Mouse (Mus musculus) midbrain, embryonic 14.5 days (tissue): ENCODE data around the gene Gm5475. TPM values are rescaled to one million over a fixed set of nuclear protein-coding genes. Genes with fewer than 3 reads are reported as not detected.

Experiments
- ATAC-seq: fragments of 200-750 bp; cut with Nextera tagmentation; 2 replicates; pipeline ENCODE4 v1.8.0; 2017; ENCODE audit warnings: moderate number of reproducible peaks, moderate library complexity; ENCODE audit not compliant: low FRiP score, low TSS enrichment
- DNase-seq: peaks from one replicate; pipeline ENCODE4 v3.0.0-alpha.2; 2015
- H3K27ac ChIP-seq: fragments of 300-500 bp; sonication (generic); replicated peaks from 2 replicates; pipeline ENCODE4 v1.5.1; 2014; ENCODE audit warnings: mild to moderate bottlenecking, low read depth, low read length, moderate library complexity
- H3K27me3 ChIP-seq: fragments of 300-500 bp; sonication (generic); 2 replicates; pipeline ENCODE4 v1.6.1; 2014; ENCODE audit warnings: low read length, control low read depth, mixed read lengths; ENCODE audit not compliant: control insufficient read depth, insufficient read depth
- H3K36me3 ChIP-seq: fragments of 300-500 bp; sonication (generic); 2 replicates; pipeline ENCODE4 v1.6.1; 2014; ENCODE audit warnings: low read length, control low read depth; ENCODE audit not compliant: control insufficient read depth, insufficient read depth
- H3K4me1 ChIP-seq: fragments of 300-500 bp; sonication (generic); 2 replicates; pipeline ENCODE4 v1.6.1; 2014; ENCODE audit warnings: mild to moderate bottlenecking, antibody characterized with exemption, low read length, control low read depth; ENCODE audit not compliant: control insufficient read depth, insufficient read depth
- H3K4me2 ChIP-seq: fragments of 300-500 bp; sonication (generic); 2 replicates; pipeline ENCODE4 v1.6.1; 2014; ENCODE audit warnings: mild to moderate bottlenecking, low read length, moderate library complexity
- H3K4me3 ChIP-seq: fragments of 300-500 bp; sonication (generic); replicated peaks from 2 replicates; pipeline ENCODE4 v1.5.1; 2014; ENCODE audit warnings: low read depth, low read length
- H3K9ac ChIP-seq: fragments of 300-500 bp; sonication (generic); replicated peaks from 2 replicates; pipeline ENCODE4 v1.6.1; 2014; ENCODE audit warnings: mild to moderate bottlenecking, low read length, moderate library complexity
- H3K9me3 ChIP-seq: fragments of 300-500 bp; sonication (generic); 2 replicates; pipeline ENCODE4 v1.6.1; 2016; ENCODE audit warnings: low read length, control low read depth, mixed read lengths; ENCODE audit not compliant: control insufficient read depth
- WGBS: fragments of 180-500 bp; shearing (Covaris S2); extraction: QIAGEN DNeasy Blood & Tissue Kit; methylation state at CpG from one replicate; pipeline ENCODE4 v1.1.7; 2014; 5-methylcytosine and 5-hydroxymethylcytosine counted together
- polyA plus RNA-seq: library from polyadenylated mRNA; unstranded; fragments of >200 nt; fragmentation: Nextera tagmentation; extraction: Ambion mirVana; gene quantifications from 2 replicates; pipeline ENCODE4 v1.2.1, GENCODE M21; 2014

The Gm5475 gene
- polyA plus RNA-seq, 1 experiment from 2014 or later, result not detected

DNA sequence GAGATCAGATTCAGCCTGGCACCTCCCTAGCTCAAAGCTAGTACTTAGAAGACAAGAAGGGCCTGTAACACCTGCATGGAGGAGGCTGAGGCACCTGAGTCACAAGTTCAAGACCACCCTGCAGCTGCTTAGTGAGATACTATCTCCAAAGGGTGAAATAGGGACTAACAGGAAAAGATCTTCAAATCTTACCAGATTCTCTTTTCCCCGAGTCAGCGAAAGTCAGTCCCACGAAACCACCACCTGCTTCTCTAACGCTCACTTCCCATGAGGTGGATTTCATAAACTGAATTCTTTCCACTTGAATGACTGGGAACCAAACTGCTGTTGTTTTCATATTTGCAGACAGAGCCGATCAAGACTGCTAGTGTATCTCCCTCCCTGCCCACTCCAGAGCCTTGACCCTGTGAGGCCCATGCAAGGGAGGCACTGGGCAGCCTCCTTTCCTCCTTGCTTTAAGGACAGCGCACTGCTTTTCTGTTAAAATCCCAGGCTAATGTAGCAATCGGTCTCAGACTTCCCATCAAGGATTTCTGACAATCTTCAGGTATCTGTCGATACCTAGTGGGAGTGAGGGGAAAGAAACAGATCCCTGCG lies 4.0 kb upstream of the Gm5475 start:
- Histone ChIP-seq H3K27ac (no peak overlapping the region), H3K4me1 (peaks cover 11% of the 10 kb centered on the region; the same call in 1 of the 2 replicates), H3K4me3 (no peak overlapping the region), H3K27me3 (no peaks in the 10 kb centered on the region), H3K36me3 (no peaks in the 10 kb centered on the region), H3K9ac (no peak overlapping the region), H3K4me2 (no peak overlapping the region), H3K9me3 (no peaks in the 10 kb centered on the region)
- DNase-seq (no peak), ATAC-seq (no peak)
- WGBS, result 92% methylated on average over 9 of the region's 9 CpGs

DNA sequence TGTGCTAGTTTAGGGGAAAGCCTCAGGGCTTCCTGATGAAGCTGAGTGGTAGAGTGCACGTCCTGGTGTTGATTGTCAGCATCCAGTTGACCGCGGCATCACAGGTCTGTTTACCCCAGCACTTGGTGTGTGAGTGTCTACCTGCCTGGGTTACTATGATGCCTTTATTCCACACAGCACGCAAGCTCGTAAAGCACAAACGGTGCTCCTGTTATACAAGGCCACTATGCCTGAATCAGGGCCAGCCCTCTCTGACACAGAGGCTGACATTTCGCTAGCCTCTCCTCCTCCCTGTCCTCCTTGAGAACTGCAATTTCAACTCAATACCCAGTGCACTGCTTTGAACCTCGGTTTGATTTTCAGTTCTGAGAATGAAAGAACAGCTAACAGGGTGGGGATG lies 2.6 kb upstream of the Gm5475 start:
- H3K9me3 ChIP-seq, result no peaks in the 10 kb centered on the region
- H3K4me3 ChIP-seq, result no peak overlapping the region
- 79% methylated on average over 8 of the region's 8 CpGs for WGBS
- H3K27me3 ChIP-seq, result peaks cover 10% of the 10 kb centered on the region
- no peak overlapping the region for H3K27ac ChIP-seq
- DNase-seq, result no peak
- H3K9ac ChIP-seq, result no peak overlapping the region
- H3K4me2 ChIP-seq, result no peak overlapping the region
- H3K36me3 ChIP-seq, result no peaks in the 10 kb centered on the region
- H3K4me1 ChIP-seq, result peaks cover 21% of the 10 kb centered on the region
- no peak for ATAC-seq

DNA sequence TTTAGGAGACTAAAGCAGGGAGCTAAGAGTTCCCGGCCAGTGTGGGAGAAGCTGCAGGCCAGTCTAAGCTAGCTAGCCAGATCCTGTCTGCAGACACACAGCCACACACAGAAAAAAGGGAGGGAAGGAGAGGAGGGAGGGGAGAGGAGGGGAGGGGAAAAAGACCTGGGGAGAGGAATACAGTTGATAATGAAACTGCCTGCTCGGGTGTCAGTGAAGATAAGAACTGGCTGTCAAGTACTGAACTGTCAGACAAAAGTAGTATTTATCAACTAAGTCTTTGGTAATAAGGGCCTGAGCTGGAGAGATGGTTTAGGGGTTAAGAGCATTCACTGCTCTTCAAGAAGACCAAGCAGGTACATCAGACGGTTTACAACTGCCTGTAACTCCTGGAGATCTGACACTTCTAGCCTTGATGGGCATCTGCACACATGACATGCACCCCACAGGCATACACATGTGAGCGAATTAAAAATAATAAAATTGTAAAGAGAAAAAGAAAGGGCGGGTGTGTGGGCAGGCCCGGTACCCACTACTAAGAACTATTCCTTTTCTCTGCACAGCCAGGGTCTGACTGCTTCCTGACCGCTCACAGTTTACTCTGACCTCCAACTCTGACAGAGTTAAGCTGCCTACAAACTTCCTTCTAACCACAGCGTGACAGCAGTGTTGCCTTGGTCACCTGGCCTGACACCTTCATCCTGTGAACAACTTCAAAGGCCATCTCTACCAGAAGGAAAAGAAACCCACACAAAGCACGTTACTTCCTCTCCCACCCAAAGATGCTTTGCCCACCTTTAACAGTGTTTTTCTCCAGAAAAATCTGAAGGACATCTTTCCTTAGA lies 1.8 kb upstream of the Gm5475 start:
- Histone ChIP-seq H3K27ac (no peak overlapping the region), H3K4me1 (peaks cover 21% of the 10 kb centered on the region), H3K4me3 (no peak overlapping the region), H3K9ac (no peak overlapping the region), H3K27me3 (peaks cover 18% of the 10 kb centered on the region), H3K9me3 (no peaks in the 10 kb centered on the region), H3K36me3 (no peaks in the 10 kb centered on the region), H3K4me2 (no peak overlapping the region)
- ATAC-seq, result no peak
- DNase-seq, result no peak
- 69% methylated on average over 9 of the region's 9 CpGs for WGBS

DNA sequence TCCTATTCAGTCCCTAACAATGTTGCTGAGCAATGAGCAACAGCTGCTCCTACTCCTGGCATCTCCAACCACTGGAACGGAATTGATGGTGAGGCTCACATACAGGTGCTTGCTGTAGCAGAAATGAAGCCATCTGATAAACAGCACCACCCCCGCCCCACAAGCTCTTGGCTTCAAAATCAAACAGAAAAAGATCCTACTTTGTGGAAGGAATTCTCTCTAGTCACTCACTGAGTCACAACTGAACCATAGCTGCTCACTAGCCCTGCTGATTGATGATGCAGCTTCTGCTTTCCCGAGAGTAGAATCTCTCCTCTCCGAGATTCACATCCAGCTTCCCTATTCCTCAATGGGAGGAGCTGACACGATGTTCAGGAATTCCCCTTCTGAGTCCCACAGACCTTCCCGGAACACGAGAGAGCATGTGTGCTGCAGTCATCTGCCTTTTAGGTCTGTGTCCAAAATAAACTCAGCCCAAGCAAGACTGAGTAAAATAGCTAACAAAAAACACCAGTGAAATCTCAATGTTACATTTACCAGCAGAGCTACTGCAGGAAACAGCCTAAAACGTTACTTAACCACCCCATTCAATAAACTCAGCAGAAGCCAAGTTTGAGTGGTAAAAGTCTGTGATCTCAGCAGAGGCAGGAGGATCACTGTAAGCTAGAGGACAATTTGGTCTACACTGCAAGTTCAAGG lies 739 bp upstream of the Gm5475 start:
- WGBS, result 52% methylated on average over 8 of the region's 8 CpGs
- Histone ChIP-seq H3K27ac (no peak overlapping the region), H3K4me1 (peaks cover 21% of the 10 kb centered on the region), H3K27me3 (peaks cover 22% of the 10 kb centered on the region), H3K4me3 (peak overlapping the region; percentile 97; the same call in 1 of the 2 replicates), H3K4me2 (peak overlapping the region; percentile 92), H3K36me3 (no peaks in the 10 kb centered on the region), H3K9me3 (no peaks in the 10 kb centered on the region), H3K9ac (0 out of 2 replicates have a peak overlapping the region, but pooled peaks have one; percentile 88)
- ATAC-seq (no peak), DNase-seq (no peak)

DNA sequence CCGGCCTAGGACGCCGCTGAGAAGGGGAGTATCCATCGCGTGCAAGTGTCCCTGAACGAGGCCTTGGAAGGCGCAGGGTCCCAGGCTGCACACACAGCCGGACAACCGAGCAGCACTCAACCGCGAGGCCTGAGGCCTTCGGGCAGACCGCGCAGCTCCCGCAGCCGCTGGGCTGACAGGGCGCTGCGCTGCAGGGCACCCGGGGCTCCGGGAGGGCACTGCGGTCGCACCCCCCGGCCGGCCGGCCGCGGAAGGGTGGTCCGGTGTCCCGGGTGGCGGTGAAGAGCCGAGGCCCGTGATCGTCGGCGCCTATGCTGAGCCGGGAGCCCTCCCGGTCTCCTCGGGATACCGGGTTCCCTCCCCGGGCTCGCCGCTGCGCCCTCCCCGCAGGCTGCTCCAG lies 529 bp downstream of the Gm5475 start:
- peak; percentile 61 for DNase-seq
- Histone ChIP-seq H3K9ac (peak overlapping the region; percentile 88), H3K36me3 (no peaks in the 10 kb centered on the region), H3K27me3 (peaks cover 22% of the 10 kb centered on the region), H3K4me1 (peaks cover 21% of the 10 kb centered on the region), H3K9me3 (no peaks in the 10 kb centered on the region), H3K27ac (peak overlapping the region; percentile 55), H3K4me3 (peak overlapping the region; percentile 97), H3K4me2 (peak overlapping the region; percentile 92)
- WGBS, result under 1% methylated on average over 43 of the region's 44 CpGs
- ATAC-seq, result peak; percentile 68

DNA sequence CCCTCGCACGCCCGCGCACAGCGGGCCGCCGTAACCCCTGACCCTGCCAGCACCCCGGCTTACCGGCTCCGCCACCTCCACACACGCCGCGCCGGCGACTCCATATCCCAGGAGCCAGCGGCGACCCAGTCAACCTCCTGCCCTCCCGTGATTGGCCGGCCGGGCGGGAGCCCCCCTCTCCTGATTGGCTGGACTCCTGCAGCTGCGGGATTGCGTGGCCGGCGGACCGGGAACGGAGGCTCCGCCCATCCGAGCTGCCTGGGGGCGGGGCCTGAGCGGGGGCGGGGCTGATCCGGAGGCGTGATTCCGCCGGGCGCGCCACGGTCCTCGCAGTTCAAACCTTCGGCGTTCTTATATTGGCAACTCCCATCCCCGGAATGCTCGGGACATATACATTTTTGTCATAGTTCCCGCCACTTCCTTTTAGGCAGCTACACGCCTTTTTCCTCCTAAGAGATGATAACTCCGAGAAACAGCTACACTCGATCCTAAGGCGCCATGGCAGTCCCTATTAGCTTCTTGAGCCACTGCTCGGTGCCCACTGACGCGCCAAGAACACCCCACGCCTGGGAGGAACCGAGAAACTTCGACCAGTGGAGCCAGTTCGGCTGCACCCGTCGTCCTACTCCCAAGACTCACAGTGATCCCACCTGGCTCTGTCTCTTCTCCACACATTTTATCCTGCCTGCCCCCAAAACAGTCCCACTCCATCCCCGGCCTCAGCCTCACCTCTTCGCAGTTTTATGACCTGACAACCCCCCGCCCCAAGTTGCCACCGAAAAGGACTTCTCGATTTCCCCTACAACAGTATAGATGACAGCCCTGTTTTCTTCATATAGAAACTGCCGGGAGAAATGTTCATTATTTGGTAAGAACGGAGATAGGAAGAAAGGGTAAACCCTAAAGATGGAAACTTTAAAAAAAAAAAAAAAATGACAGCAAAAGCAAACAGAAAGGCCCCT lies 1.2 kb downstream of the Gm5475 start:
- ATAC-seq, result peak; percentile 99
- Histone ChIP-seq H3K4me2 (peak overlapping the region; percentile 92), H3K9me3 (no peaks in the 10 kb centered on the region), H3K27ac (peak overlapping the region; percentile 55; the same call in 1 of the 2 replicates), H3K27me3 (peaks cover 22% of the 10 kb centered on the region), H3K9ac (peak overlapping the region; percentile 88), H3K36me3 (no peaks in the 10 kb centered on the region), H3K4me1 (peaks cover 21% of the 10 kb centered on the region), H3K4me3 (peak overlapping the region; percentile 97)
- DNase-seq, result peak; percentile 96
- 1% methylated on average over 65 of the region's 65 CpGs for WGBS

DNA sequence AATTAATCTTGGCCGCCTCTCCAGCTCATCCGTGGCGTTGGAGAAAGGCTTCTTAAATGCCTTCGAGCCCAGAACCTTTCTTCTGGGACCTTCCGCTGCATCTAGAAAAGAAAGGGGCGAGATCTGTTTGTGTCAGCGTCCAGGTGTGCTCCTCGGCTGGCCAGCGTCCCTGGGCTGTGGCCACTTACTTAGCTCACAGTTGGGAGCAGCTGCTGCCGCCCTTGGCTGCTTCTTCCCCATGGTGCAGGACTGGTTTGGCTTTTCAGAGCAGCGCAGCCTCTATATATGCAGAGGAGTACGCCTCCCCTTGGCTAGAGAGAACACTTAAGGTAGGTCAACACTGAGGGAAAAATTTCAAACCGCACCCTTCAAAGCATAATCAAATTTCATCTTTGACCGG lies 2.0 kb downstream of the Gm5475 start:
- no peak overlapping the region for H3K27ac ChIP-seq
- peak overlapping the region; percentile 97 for H3K4me3 ChIP-seq
- peaks cover 22% of the 10 kb centered on the region for H3K27me3 ChIP-seq
- ATAC-seq, result no peak
- no peaks in the 10 kb centered on the region for H3K36me3 ChIP-seq
- peak; percentile 33 for DNase-seq
- peaks cover 21% of the 10 kb centered on the region for H3K4me1 ChIP-seq
- H3K9ac ChIP-seq, result peak overlapping the region; percentile 16; the same call in 1 of the 2 replicates
- WGBS, result 3% methylated on average over 14 of the region's 14 CpGs
- H3K4me2 ChIP-seq, result peak overlapping the region; percentile 92
- H3K9me3 ChIP-seq, result no peaks in the 10 kb centered on the region
